Mouse (Mus musculus) spleen, adult 2 months (tissue): ENCODE data around the gene Ank2.
A peak's percentile ranks its signal among the peaks of the same experiment; 100 is the strongest.

Experiments used
- CTCF ChIP-seq: fragments of 200-500 bp; IDR thresholded peaks from 2 replicates; pipeline ENCODE4 v1.5.1; 2011; ENCODE audit warnings: mild to moderate bottlenecking, inconsistent platforms; ENCODE audit not compliant: insufficient read depth, insufficient read length, insufficient replicate concordance; ENCODE audit errors: extremely low read depth
- POLR2A ChIP-seq: fragments of 200-500 bp; IDR thresholded peaks from 2 replicates; pipeline ENCODE4 v1.6.1; 2011; ENCODE audit warnings: low read depth, low read length, inconsistent platforms

GRCm38 (mm10) chr3:126903543-126903942 is 595.6 kb downstream of the Ank2 start:
- TF ChIP-seq CTCF, result peak; percentile 68; the same call in 1 of the 2 replicates
- no peak for TF ChIP-seq POLR2A
